Mouse (Mus musculus): ENCODE results near the gene Mettl18.

Mettl18 gene

DNA sequence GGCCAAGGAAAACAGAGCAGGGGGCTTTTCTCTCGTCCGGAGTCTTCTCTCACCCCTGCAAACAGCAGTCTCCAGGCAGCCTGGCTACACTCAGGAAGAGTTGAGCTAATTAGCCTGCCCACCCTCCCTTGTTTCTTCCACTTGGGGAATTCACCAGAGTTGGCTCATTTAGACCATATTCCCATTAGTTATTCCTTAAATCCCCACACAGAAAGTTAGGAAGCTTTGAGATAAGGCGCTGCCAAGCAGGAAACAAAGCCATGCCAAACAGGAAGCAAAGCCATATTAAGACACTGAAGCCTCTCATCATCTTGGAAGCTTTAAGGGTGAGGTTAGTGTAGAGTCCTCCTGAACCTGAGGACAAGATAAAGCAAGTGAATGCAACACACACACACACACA, 48.9 kb downstream of the Mettl18 start:
- DNase-seq (ENCODE audit: low spot score) = no peak
